In the genomic region with DNA sequence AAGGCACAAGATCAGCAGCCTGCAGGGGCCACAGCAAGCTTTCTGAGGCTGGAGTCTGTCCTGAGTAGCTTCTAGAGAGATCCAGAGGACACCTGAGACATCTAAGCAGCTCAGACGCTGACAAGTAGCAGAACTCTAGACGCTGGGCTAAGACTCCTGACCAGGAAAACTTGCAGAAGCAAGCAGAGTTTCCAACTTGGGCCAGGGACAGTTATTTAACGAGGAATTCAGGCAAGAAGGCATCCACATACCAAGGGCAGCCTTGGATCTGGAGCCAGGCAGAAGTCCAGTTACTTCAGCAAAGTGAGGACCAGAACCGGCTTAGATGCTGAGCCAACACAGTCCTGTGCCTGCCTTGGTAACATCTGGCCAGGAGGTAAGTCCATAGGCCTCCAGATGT, we compare ENCODE assay signal across 25 mouse cellular contexts.
"Had no signal": no experiment of that assay in that cellular context is flagged by ENCODE, and none has a peak within 500 bp of the region (broad histone marks: within the 10 kb centered on the region; RNA-seq: fewer than 3 reads in every experiment).

No protein-coding gene starts in this region.

- H3K4me2 ChIP-seq: heart, embryonic 12.5 days; hindbrain, embryonic 13.5 days; hindbrain, embryonic 15.5 days; kidney, embryonic 15.5 days; limb, embryonic 13.5 days; limb, embryonic 15.5 days; liver, embryonic 12.5 days had no signal

- H3K27ac ChIP-seq: heart, embryonic 10.5 days; hindbrain, embryonic 10.5 days; hindbrain, embryonic 13.5 days; hindbrain, embryonic 15.5 days; hindbrain, postnatal 0 days; kidney, embryonic 15.5 days; kidney, postnatal 0 days; limb, embryonic 13.5 days; limb, embryonic 15.5 days; liver, embryonic 12.5 days; liver, embryonic 14.5 days had no signal

- DNase-seq: gastrocnemius, postnatal 36 days; heart, adult 18-20 months; heart, postnatal 10 days; heart, postnatal 4 days; kidney, adult 11 months; kidney, adult 2 months; kidney, adult 9 months; kidney, postnatal 14 days; kidney, postnatal 36 days; layer of hippocampus, adult 9-11 months; layer of hippocampus, postnatal 36 days; left cerebral cortex, postnatal 4 days had no signal

- H3K36me3 ChIP-seq: heart, embryonic 10.5 days; heart, embryonic 12.5 days; hindbrain, embryonic 10.5 days; hindbrain, embryonic 13.5 days; hindbrain, embryonic 15.5 days; kidney, embryonic 15.5 days; limb, embryonic 13.5 days; limb, embryonic 15.5 days; liver, embryonic 12.5 days had no signal

- H3K27me3 ChIP-seq: hindbrain, embryonic 13.5 days; hindbrain, embryonic 15.5 days; kidney, embryonic 15.5 days; limb, embryonic 13.5 days; limb, embryonic 15.5 days had no signal

- H3K9me3 ChIP-seq: heart, embryonic 10.5 days; heart, embryonic 12.5 days; hindbrain, embryonic 10.5 days; hindbrain, embryonic 13.5 days; hindbrain, embryonic 15.5 days; kidney, embryonic 15.5 days; limb, embryonic 13.5 days; limb, embryonic 15.5 days; liver, embryonic 12.5 days had no signal

- ATAC-seq: hindbrain, postnatal 0 days; intestine, embryonic 16.5 days; liver, embryonic 12.5 days had no signal

- H3K4me1 ChIP-seq: heart, embryonic 12.5 days; hindbrain, embryonic 13.5 days; hindbrain, embryonic 15.5 days; liver, embryonic 12.5 days had no signal

- H3K9ac ChIP-seq: heart, embryonic 12.5 days; hindbrain, embryonic 13.5 days; hindbrain, embryonic 15.5 days; kidney, embryonic 15.5 days; limb, embryonic 13.5 days; limb, embryonic 15.5 days; liver, embryonic 12.5 days; liver, embryonic 14.5 days had no signal

- H3K4me3 ChIP-seq: heart, embryonic 10.5 days; heart, embryonic 12.5 days; hindbrain, embryonic 10.5 days; hindbrain, embryonic 13.5 days; hindbrain, embryonic 15.5 days; kidney, embryonic 15.5 days; limb, embryonic 13.5 days; limb, embryonic 15.5 days; liver, embryonic 12.5 days had no signal
